Mouse (Mus musculus) kidney, embryonic 14.5 days (tissue): ENCODE results near the gene Krtap4-2. TPM values are rescaled to one million over a fixed set of nuclear protein-coding genes. Genes with fewer than 3 reads are reported as not detected.
"Not testable (repeated sequence)": the region's sequence is repeated elsewhere in the genome, so short reads cannot be mapped to it uniquely, and the experiment has no call there.

Source experiments
- ATAC-seq: fragments of 200-750 bp; cut with Nextera tagmentation; 2 replicates; pipeline ENCODE4 v1.8.0; 2017; ENCODE audit warnings: moderate number of reproducible peaks, mild to moderate bottlenecking, moderate TSS enrichment, moderate library complexity; ENCODE audit not compliant: low FRiP score, low TSS enrichment
- H3K27ac ChIP-seq: fragments of 300-500 bp; sonication (generic); 2 replicates; pipeline ENCODE4 v1.5.1; 2014; ENCODE audit warnings: low read depth, mild to moderate bottlenecking, low read length, moderate library complexity, mixed read lengths
- H3K27me3 ChIP-seq: fragments of 300-500 bp; sonication (generic); 2 replicates; pipeline ENCODE4 v1.6.1; 2014; ENCODE audit warnings: mild to moderate bottlenecking, low read length; ENCODE audit not compliant: control insufficient read depth, insufficient read depth
- H3K36me3 ChIP-seq: fragments of 300-500 bp; sonication (generic); 2 replicates; pipeline ENCODE4 v1.6.1; 2014; ENCODE audit warnings: low read length, mixed read lengths; ENCODE audit not compliant: control insufficient read depth, insufficient read depth
- H3K4me1 ChIP-seq: fragments of 300-500 bp; sonication (generic); 2 replicates; pipeline ENCODE4 v1.6.1; 2014; ENCODE audit warnings: low read length, mixed read lengths; ENCODE audit not compliant: control insufficient read depth, insufficient read depth
- H3K4me2 ChIP-seq: fragments of 300-500 bp; sonication (generic); replicated peaks from 2 replicates; pipeline ENCODE4 v1.6.1; 2014; ENCODE audit warnings: low read depth, mild to moderate bottlenecking, low read length
- H3K4me3 ChIP-seq: fragments of 300-500 bp; sonication (generic); 2 replicates; pipeline ENCODE4 v1.5.1; 2014; ENCODE audit warnings: mild to moderate bottlenecking, low read length
- H3K9ac ChIP-seq: fragments of 300-500 bp; sonication (generic); 2 replicates; pipeline ENCODE4 v1.6.1; 2014; ENCODE audit warnings: low read depth, mild to moderate bottlenecking, low read length, moderate library complexity
- H3K9me3 ChIP-seq: fragments of 300-500 bp; sonication (generic); 2 replicates; pipeline ENCODE4 v1.6.1; 2016; ENCODE audit warnings: low read length; ENCODE audit not compliant: control insufficient read depth
- WGBS: fragments of 180-500 bp; shearing (Covaris S2); extraction: QIAGEN DNeasy Blood & Tissue Kit; methylation state at CpG from one replicate; pipeline ENCODE4 v1.1.7; 2014; 5-methylcytosine and 5-hydroxymethylcytosine counted together
- polyA plus RNA-seq: library from polyadenylated mRNA; unstranded; fragments of >200 nt; fragmentation: Nextera tagmentation; extraction: Ambion mirVana; gene quantifications from 2 replicates; pipeline ENCODE4 v1.2.1, GENCODE M21; 2014

The Krtap4-2 gene
- not detected in 2 replicates for polyA plus RNA-seq

GRCm38 (mm10) chr11:99634653-99635134 is at the start of gene Krtap4-2:
Krtap4-2 (minus strand) TSS chr11:99635084.
- Histone ChIP-seq H3K9me3 (no peaks in the 10 kb centered on the region), H3K9ac (no peak within 1 kb of the TSS), H3K4me1 (no peaks in the 10 kb centered on the region), H3K36me3 (no peaks in the 10 kb centered on the region), H3K4me3 (no peak within 1 kb of the TSS), H3K27ac (no peak within 1 kb of the TSS), H3K4me2 (no peak within 1 kb of the TSS), H3K27me3 (no peaks in the 10 kb centered on the region)
- 25% methylated on average over 8 of the region's 8 CpGs for WGBS
- ATAC-seq: no peak

- H3K27me3 ChIP-seq: no peaks in the 10 kb centered on the region
- no peak overlapping the region for H3K4me2 ChIP-seq
- no peak overlapping the region for H3K27ac ChIP-seq
- H3K9ac ChIP-seq: no peak overlapping the region
- H3K36me3 ChIP-seq: no peaks in the 10 kb centered on the region
- WGBS: 89% methylated on average over 2 of the region's 2 CpGs
- H3K9me3 ChIP-seq: no peaks in the 10 kb centered on the region
- no peak overlapping the region for H3K4me3 ChIP-seq
- no peak for ATAC-seq
- H3K4me1 ChIP-seq: no peaks in the 10 kb centered on the region
These were observed 48.6 kb upstream of the Krtap4-2 start for GRCm38 (mm10) chr11:99683481-99683880.

- no peak for ATAC-seq
- Histone ChIP-seq H3K27ac (no peak within 1 kb of the TSS), H3K9me3 (no peaks in the 10 kb centered on the region; the same call in 1 of the 2 replicates), H3K4me2 (no peak within 1 kb of the TSS), H3K4me3 (no peak within 1 kb of the TSS), H3K27me3 (no peaks in the 10 kb centered on the region), H3K36me3 (no peaks in the 10 kb centered on the region), H3K9ac (no peak within 1 kb of the TSS), H3K4me1 (no peaks in the 10 kb centered on the region)
These were observed 31.0 kb upstream of the Krtap4-2 start, which contains the start of gene Krtap4-6 for GRCm38 (mm10) chr11:99665860-99666259. Krtap4-6 (minus strand) TSS chr11:99665960.

GRCm38 (mm10) chr11:99662802-99663201 is 27.9 kb upstream of the Krtap4-2 start:
- Histone ChIP-seq H3K4me3 (no peak overlapping the region), H3K27ac (no peak overlapping the region), H3K4me2 (no peak overlapping the region), H3K9me3 (no peaks in the 10 kb centered on the region; the same call in 1 of the 2 replicates), H3K36me3 (no peaks in the 10 kb centered on the region), H3K9ac (no peak overlapping the region), H3K4me1 (no peaks in the 10 kb centered on the region), H3K27me3 (no peaks in the 10 kb centered on the region)
- 81% methylated on average over 10 of the region's 10 CpGs for WGBS
- no peak for ATAC-seq

- no peak overlapping the region for H3K27ac ChIP-seq
- ATAC-seq: no peak
- no peaks in the 10 kb centered on the region for H3K36me3 ChIP-seq
- no peaks in the 10 kb centered on the region for H3K4me1 ChIP-seq
- H3K4me2 ChIP-seq: no peak overlapping the region
- no peaks in the 10 kb centered on the region; the same call in 1 of the 2 replicates for H3K9me3 ChIP-seq
- WGBS: 74% methylated on average over 4 of the region's 4 CpGs
- no peaks in the 10 kb centered on the region for H3K27me3 ChIP-seq
- no peak overlapping the region for H3K9ac ChIP-seq
- no peak overlapping the region for H3K4me3 ChIP-seq
These were observed 24.4 kb upstream of the Krtap4-2 start for GRCm38 (mm10) chr11:99659256-99659655.

- not testable (repeated sequence) for H3K4me3 ChIP-seq, H3K4me1 ChIP-seq, H3K36me3 ChIP-seq, H3K4me2 ChIP-seq, H3K27me3 ChIP-seq, H3K9me3 ChIP-seq, H3K27ac ChIP-seq, H3K9ac ChIP-seq, ATAC-seq
- WGBS: 56% methylated on average over 10 of the region's 10 CpGs
These were observed 23.7 kb upstream of the Krtap4-2 start, which contains the start of gene Gm11563 for GRCm38 (mm10) chr11:99658467-99659010. Gm11563 (minus strand) TSS chr11:99658960.

- H3K27ac ChIP-seq: no peak overlapping the region
- WGBS: 45% methylated on average over 5 of the region's 5 CpGs
- no peaks in the 10 kb centered on the region for H3K4me1 ChIP-seq
- no peaks in the 10 kb centered on the region for H3K27me3 ChIP-seq
- no peak overlapping the region for H3K4me3 ChIP-seq
- no peak for ATAC-seq
- no peaks in the 10 kb centered on the region for H3K36me3 ChIP-seq
- H3K9me3 ChIP-seq: no peaks in the 10 kb centered on the region; the same call in 1 of the 2 replicates
- H3K9ac ChIP-seq: no peak overlapping the region
- no peak overlapping the region for H3K4me2 ChIP-seq
These were observed 22.2 kb upstream of the Krtap4-2 start for GRCm38 (mm10) chr11:99657051-99657450.

GRCm38 (mm10) chr11:99650136-99650535 is 15.3 kb upstream of the Krtap4-2 start, which contains the start of gene Gm11555:
Gm11555 (minus strand) TSS chr11:99650236.
- ATAC-seq: no peak
- Histone ChIP-seq H3K27me3 (no peaks in the 10 kb centered on the region), H3K4me3 (no peak within 1 kb of the TSS), H3K36me3 (no peaks in the 10 kb centered on the region), H3K4me2 (no peak within 1 kb of the TSS), H3K9me3 (no peaks in the 10 kb centered on the region), H3K27ac (no peak within 1 kb of the TSS), H3K9ac (no peak within 1 kb of the TSS), H3K4me1 (no peaks in the 10 kb centered on the region)
- WGBS: 90% methylated on average over 2 of the region's 2 CpGs

- Histone ChIP-seq H3K4me3 (no peak overlapping the region), H3K9ac (no peak overlapping the region), H3K27me3 (no peaks in the 10 kb centered on the region), H3K36me3 (no peaks in the 10 kb centered on the region), H3K9me3 (no peaks in the 10 kb centered on the region), H3K4me1 (no peaks in the 10 kb centered on the region), H3K4me2 (no peak overlapping the region), H3K27ac (no peak overlapping the region)
- ATAC-seq: no peak
- 83% methylated on average over 15 of the region's 15 CpGs for WGBS
These were observed 11.6 kb upstream of the Krtap4-2 start for GRCm38 (mm10) chr11:99646444-99646843.
